Mouse (Mus musculus): Measurements from ENCODE around the gene Rem2. TPM values are rescaled to one million over a fixed set of nuclear protein-coding genes. Genes with fewer than 3 reads are reported as not detected.

Rem2 gene
- polyA plus RNA-seq, 1 experiment from 2014 or later = 3.8 TPM

- no peak for DNase-seq (ENCODE audit: low spot score)
- WGBS = 75% methylated on average over 14 of the region's 14 CpGs
- no peak overlapping the region for H3K27ac ChIP-seq
- H3K4me3 ChIP-seq = no peak overlapping the region
- H3K27me3 ChIP-seq (ENCODE audit: insufficient read depth, poor library complexity, severe bottlenecking) = no peaks in the 10 kb centered on the region
- H3K36me3 ChIP-seq = no peaks in the 10 kb centered on the region
- H3K4me1 ChIP-seq = no peaks in the 10 kb centered on the region
- H3K9me3 ChIP-seq = no peaks in the 10 kb centered on the region
These were observed 17.9 kb upstream of the Rem2 start for GRCm38 (mm10) chr14:54457907-54458569.

- WGBS = 80% methylated on average over 4 of the region's 4 CpGs
- H3K4me3 ChIP-seq = no peak overlapping the region
- no peaks in the 10 kb centered on the region for H3K9me3 ChIP-seq
- H3K4me1 ChIP-seq = peaks cover 17% of the 10 kb centered on the region
- H3K36me3 ChIP-seq = peaks cover 12% of the 10 kb centered on the region; the same call in 1 of the 2 replicates
- no peak overlapping the region for H3K27ac ChIP-seq
- no peaks in the 10 kb centered on the region for H3K27me3 ChIP-seq (ENCODE audit: insufficient read depth, poor library complexity, severe bottlenecking)
- DNase-seq (ENCODE audit: low spot score) = no peak
These were observed 13.8 kb upstream of the Rem2 start for GRCm38 (mm10) chr14:54462146-54462545.

DNA sequence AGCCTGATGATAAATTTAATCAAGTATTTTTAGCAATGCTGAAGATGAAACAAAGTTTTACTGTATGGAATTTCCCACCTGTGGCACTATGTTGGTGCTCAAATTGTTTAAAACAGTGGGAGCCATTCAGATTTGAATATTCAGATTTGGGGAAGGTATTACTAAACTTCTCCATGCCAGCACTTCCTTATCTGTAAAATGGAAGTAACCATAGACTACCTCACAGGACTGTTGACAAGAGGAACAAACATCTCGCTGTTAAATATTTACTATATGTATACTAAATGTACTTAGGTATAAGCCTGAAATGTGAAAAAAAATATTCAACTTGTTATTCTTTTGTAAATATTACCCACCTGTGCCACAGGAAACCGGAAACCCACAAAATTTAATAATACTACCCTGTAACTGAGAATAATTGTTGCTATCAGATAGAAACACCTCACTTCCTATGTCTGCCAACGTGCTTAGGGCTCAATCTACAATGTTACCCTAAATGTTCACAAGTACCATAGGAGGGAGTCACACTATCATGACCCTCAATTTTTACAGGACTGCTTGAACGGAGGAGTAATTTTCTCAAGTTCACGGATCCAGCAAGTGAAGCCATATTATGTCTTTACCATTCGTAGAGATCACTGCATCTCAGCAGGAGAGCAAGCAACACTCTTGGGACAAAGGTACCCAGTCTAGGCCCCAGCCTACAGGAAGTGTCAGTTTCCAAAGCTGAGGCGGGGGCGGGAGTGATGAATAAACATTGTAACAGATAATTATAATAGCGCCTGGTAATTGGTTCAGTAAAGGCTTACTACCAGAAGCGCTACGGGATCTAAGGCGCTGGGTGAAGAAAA is 12.6 kb upstream of the Rem2 start:
- peaks cover 24% of the 10 kb centered on the region for H3K36me3 ChIP-seq
- H3K4me1 ChIP-seq = peaks cover 21% of the 10 kb centered on the region
- H3K27me3 ChIP-seq (ENCODE audit: insufficient read depth, poor library complexity, severe bottlenecking) = no peaks in the 10 kb centered on the region
- no peaks in the 10 kb centered on the region for H3K9me3 ChIP-seq
- H3K27ac ChIP-seq = peak overlapping the region; percentile 93
- no peak for DNase-seq (ENCODE audit: low spot score)
- H3K4me3 ChIP-seq = peak overlapping the region; percentile 80
- WGBS = 17% methylated on average over 12 of the region's 12 CpGs

DNA sequence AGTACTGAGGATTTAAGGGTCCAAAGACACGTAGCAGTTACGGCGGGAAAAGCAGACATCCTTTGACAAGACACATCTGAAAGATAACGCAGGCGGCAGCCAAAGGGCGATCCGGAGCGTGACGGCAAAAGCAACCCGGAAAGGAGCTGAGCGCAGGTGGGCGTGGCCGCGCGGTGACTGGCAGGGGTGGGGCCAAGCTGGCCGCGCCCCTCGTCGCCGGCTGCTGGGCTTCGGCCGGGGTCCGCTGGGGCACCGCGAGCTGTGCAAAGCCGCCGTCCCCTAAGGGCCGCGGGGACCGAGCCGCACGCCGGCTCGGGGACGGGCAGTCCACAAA is 12.0 kb upstream of the Rem2 start, which contains the start of gene Lrp10:
Gene Lrp10 (plus strand): TSS at position 179 of the 334 bp plus-strand sequence.
- WGBS = under 1% methylated on average over 35 of the region's 35 CpGs
- DNase-seq (ENCODE audit: low spot score) = peak; percentile 95
- H3K4me1 ChIP-seq = peaks cover 21% of the 10 kb centered on the region
- no peaks in the 10 kb centered on the region for H3K27me3 ChIP-seq (ENCODE audit: insufficient read depth, poor library complexity, severe bottlenecking)
- H3K4me3 ChIP-seq = peak within 1 kb of the TSS; percentile 80
- H3K36me3 ChIP-seq = peaks cover 30% of the 10 kb centered on the region
- H3K9me3 ChIP-seq = no peaks in the 10 kb centered on the region
- H3K27ac ChIP-seq = peak within 1 kb of the TSS; percentile 93

DNA sequence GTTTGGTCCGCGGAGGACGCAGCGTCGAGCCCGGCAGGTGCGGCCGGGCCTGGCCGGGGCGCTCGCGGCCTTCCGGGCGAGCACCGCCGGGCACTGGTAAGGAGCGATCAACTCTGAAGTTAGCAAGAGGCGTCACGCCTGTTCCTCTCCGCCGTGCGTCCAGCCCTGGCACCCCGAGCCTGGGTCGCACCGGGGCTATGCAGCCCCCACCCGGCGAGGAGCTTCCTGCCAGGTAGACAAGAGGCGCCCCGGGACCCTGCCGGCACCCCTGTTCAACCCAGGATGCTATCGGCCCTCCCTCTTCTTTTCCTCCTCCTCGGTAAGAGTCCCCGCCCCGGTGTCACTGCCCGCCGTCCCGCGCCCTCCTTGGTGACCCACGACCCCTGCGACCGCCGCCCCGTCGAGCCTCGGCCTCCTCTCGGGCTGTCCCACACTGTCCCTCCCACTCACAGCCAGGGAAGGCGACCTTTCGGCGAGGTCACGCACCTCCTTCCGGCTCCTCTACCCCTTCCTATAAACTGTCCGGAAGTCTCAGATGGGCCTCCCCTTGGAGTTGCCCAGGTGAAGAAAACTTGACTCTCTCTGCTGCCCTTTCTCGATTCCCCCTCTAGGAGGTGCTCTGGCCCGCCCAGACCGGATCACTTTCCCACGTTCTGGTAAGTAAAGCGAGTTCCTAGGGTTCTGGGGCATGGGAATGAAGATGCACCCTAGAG is 11.5 kb upstream of the Rem2 start:
- H3K4me3 ChIP-seq = peak overlapping the region; percentile 80
- WGBS = 1% methylated on average over 57 of the region's 57 CpGs
- H3K36me3 ChIP-seq = peaks cover 35% of the 10 kb centered on the region
- H3K27me3 ChIP-seq (ENCODE audit: insufficient read depth, poor library complexity, severe bottlenecking) = no peaks in the 10 kb centered on the region
- H3K4me1 ChIP-seq = peaks cover 21% of the 10 kb centered on the region
- no peaks in the 10 kb centered on the region for H3K9me3 ChIP-seq
- H3K27ac ChIP-seq = peak overlapping the region; percentile 93
- DNase-seq (ENCODE audit: low spot score) = peak; percentile 87

DNA sequence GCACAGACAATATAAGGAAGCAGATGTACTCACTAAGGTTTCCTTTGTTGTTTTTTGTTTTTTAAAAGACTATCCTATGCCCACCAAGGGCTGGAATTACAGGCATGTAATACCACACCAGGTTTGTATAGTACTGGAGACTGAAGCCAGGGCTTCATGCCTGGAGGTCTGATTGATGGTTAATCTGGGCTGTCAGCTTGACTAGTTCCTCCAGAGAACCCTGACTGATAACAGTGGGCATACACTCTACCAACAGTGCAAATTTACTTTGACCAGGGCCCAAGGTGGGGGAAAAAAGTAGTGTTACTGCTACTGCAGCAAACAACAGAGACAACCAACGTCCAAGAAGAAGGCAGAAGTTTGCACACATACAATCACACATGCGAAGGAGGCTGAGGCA is 4.4 kb upstream of the Rem2 start:
- H3K27me3 ChIP-seq (ENCODE audit: insufficient read depth, poor library complexity, severe bottlenecking) = 0 out of 2 replicates have a peak, but pooled peaks cover 4% of the 10 kb centered on the region
- no peaks in the 10 kb centered on the region for H3K9me3 ChIP-seq
- WGBS = 85% methylated on average over 2 of the region's 2 CpGs
- H3K27ac ChIP-seq = no peak overlapping the region
- peaks cover 24% of the 10 kb centered on the region for H3K4me1 ChIP-seq
- peaks cover 48% of the 10 kb centered on the region for H3K36me3 ChIP-seq
- no peak for DNase-seq (ENCODE audit: low spot score)
- H3K4me3 ChIP-seq = no peak overlapping the region

- WGBS = 69% methylated on average over 5 of the region's 5 CpGs
- Histone ChIP-seq H3K27me3 (ENCODE audit: insufficient read depth, poor library complexity, severe bottlenecking) (peaks cover 13% of the 10 kb centered on the region), H3K9me3 (no peaks in the 10 kb centered on the region), H3K4me1 (peaks cover 32% of the 10 kb centered on the region), H3K4me3 (no peak overlapping the region), H3K36me3 (peaks cover 40% of the 10 kb centered on the region), H3K27ac (no peak overlapping the region)
- DNase-seq (ENCODE audit: low spot score) = no peak
These were observed 3.2 kb upstream of the Rem2 start for GRCm38 (mm10) chr14:54472671-54473070.

- no peaks in the 10 kb centered on the region for H3K9me3 ChIP-seq
- peaks cover 34% of the 10 kb centered on the region for H3K27me3 ChIP-seq (ENCODE audit: insufficient read depth, poor library complexity, severe bottlenecking)
- 61% methylated on average over 5 of the region's 5 CpGs for whole genome bisulfite sequencing
- H3K4me1 ChIP-seq = peaks cover 37% of the 10 kb centered on the region
- no peak for DNase-seq (ENCODE audit: low spot score)
- H3K4me3 ChIP-seq = no peak overlapping the region
- peaks cover 19% of the 10 kb centered on the region for H3K36me3 ChIP-seq
- no peak overlapping the region for H3K27ac ChIP-seq
These were observed 1.2 kb upstream of the Rem2 start for GRCm38 (mm10) chr14:54474744-54475143.

GRCm38 (mm10) chr14:54477172-54477909 is 1.4 kb downstream of the Rem2 start:
- Histone ChIP-seq H3K27me3 (ENCODE audit: insufficient read depth, poor library complexity, severe bottlenecking) (peaks cover 52% of the 10 kb centered on the region), H3K4me1 (peaks cover 44% of the 10 kb centered on the region), H3K27ac (no peak overlapping the region), H3K9me3 (no peaks in the 10 kb centered on the region), H3K4me3 (no peak overlapping the region), H3K36me3 (no peaks in the 10 kb centered on the region)
- no peak for DNase-seq (ENCODE audit: low spot score)
- 73% methylated on average over 15 of the region's 15 CpGs for WGBS

GRCm38 (mm10) chr14:54479451-54479920 is 3.6 kb downstream of the Rem2 start:
- peak overlapping the region; percentile 65 for H3K4me3 ChIP-seq
- 2% methylated on average over 40 of the region's 40 CpGs for WGBS
- H3K4me1 ChIP-seq = peaks cover 44% of the 10 kb centered on the region
- peak; percentile 90 for DNase-seq (ENCODE audit: low spot score)
- peak overlapping the region; percentile 79 for H3K27ac ChIP-seq
- H3K27me3 ChIP-seq (ENCODE audit: insufficient read depth, poor library complexity, severe bottlenecking) = peaks cover 52% of the 10 kb centered on the region
- H3K9me3 ChIP-seq = no peaks in the 10 kb centered on the region
- H3K36me3 ChIP-seq = no peaks in the 10 kb centered on the region

GRCm38 (mm10) chr14:54480673-54481072 is 4.8 kb downstream of the Rem2 start:
- H3K36me3 ChIP-seq = no peaks in the 10 kb centered on the region
- no peak for DNase-seq (ENCODE audit: low spot score)
- peaks cover 48% of the 10 kb centered on the region for H3K27me3 ChIP-seq (ENCODE audit: insufficient read depth, poor library complexity, severe bottlenecking)
- WGBS = 60% methylated on average over 6 of the region's 6 CpGs
- no peaks in the 10 kb centered on the region for H3K9me3 ChIP-seq
- peaks cover 39% of the 10 kb centered on the region for H3K4me1 ChIP-seq
- H3K4me3 ChIP-seq = no peak overlapping the region
- H3K27ac ChIP-seq = no peak overlapping the region

GRCm38 (mm10) chr14:54481402-54481801 is 5.5 kb downstream of the Rem2 start:
- peaks cover 48% of the 10 kb centered on the region for H3K27me3 ChIP-seq (ENCODE audit: insufficient read depth, poor library complexity, severe bottlenecking)
- DNase-seq (ENCODE audit: low spot score) = no peak
- 70% methylated on average over 8 of the region's 8 CpGs for WGBS

More at GRCm38 (mm10) chr14:54481402-54481801, 5.5 kb downstream of the Rem2 start:
- Histone ChIP-seq H3K4me1 (peaks cover 32% of the 10 kb centered on the region), H3K9me3 (no peaks in the 10 kb centered on the region), H3K27ac (no peak overlapping the region), H3K36me3 (no peaks in the 10 kb centered on the region), H3K4me3 (no peak overlapping the region)
